Comparison of ENCODE assay signal across 8 mouse cellular contexts in the genomic region with DNA sequence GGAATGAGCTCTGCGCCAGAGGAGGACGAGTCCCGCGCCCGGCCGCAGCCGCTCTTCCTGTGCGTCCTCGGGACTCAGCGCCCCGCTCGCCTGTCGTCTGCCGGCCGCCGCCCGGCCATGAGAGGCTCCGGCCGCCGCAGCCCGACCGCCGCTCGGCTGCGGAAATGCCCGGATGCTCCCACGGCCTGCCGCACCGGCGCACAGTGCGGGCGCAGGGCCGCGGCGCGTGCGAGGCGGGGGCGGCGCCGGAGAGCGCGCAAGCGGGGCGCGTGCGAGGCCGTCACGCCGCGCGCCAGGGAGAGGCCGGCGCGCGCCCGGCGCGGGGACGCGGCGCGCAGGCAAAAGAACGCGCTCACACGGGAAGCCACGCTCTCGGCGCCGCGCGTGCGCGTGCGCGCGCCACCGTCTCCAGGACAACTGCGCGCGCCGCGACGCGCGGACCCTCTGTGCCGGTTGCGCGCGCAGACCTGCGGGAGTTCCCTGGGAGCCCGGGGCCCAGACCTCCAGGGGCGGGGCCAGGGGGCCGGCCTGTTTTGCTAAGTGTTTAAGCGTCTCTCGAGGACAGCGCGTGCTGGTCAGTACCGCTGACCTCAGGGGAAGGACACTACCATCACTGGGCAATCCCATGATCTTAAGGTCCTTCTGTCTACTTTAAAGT. TPM values are rescaled to one million over a fixed set of nuclear protein-coding genes. Genes with fewer than 3 reads are reported as not detected.
DNase-seq lines count a peak whose midpoint lies in the region; ATAC-seq lines count a peak whose summit lies in the region.

A gene (minus strand): TSS at position 174 of the 658 bp plus-strand sequence.

- H3K36me3 ChIP-seq in intestine, embryonic 16.5 days (ENCODE audit: control insufficient read depth, insufficient read depth, low read length): no peaks in the 10 kb centered on the region
- no peaks in the 10 kb centered on the region for H3K36me3 ChIP-seq in midbrain, embryonic 10.5 days

- H3K4me2 ChIP-seq in intestine, embryonic 16.5 days (ENCODE audit: low read depth, low read length): peak within 1 kb of the TSS; percentile 100

- no peaks in the 10 kb centered on the region for H3K9me3 ChIP-seq in intestine, embryonic 16.5 days (ENCODE audit: control insufficient read depth, low read length)
- H3K9me3 ChIP-seq in midbrain, embryonic 10.5 days (replicated peaks): no peaks in the 10 kb centered on the region

- 0 out of 2 replicates have a peak, but pooled peaks cover 4% of the 10 kb centered on the region for H3K4me1 ChIP-seq in intestine, embryonic 16.5 days (ENCODE audit: control insufficient read depth, insufficient read depth, low read length)
- H3K4me1 ChIP-seq in midbrain, embryonic 10.5 days: peaks cover 31% of the 10 kb centered on the region

- peak; percentile 95 for DNase-seq in adrenal gland, adult 2 months
- DNase-seq in embryo, embryonic 10 days (ENCODE audit: low spot score): peak; percentile 91
- DNase-seq in gastrocnemius, postnatal 36 days: peak; percentile 77 to 86
- peak; percentile 82 to 90 for DNase-seq in left cerebral cortex, postnatal 36 days (ENCODE audit: low spot score in 2 of 2)
- peak; percentile 91 for DNase-seq in midbrain, embryonic 10.5 days (ENCODE audit: low spot score)
- peak; percentile 84 for DNase-seq in right cerebral cortex, postnatal 36 days (ENCODE audit: low spot score in 2 of 2)

- no peaks in the 10 kb centered on the region for H3K27me3 ChIP-seq in intestine, embryonic 16.5 days (replicated peaks; ENCODE audit: control insufficient read depth, insufficient read depth, low read length)
- peaks cover 20% of the 10 kb centered on the region for H3K27me3 ChIP-seq in midbrain, embryonic 10.5 days (ENCODE audit: low read depth, poor library complexity, severe bottlenecking)

- intact Hi-C loops in gastrocnemius, postnatal 36 days (cut with DNase I): no loop called here
- intact Hi-C loops in left cerebral cortex, postnatal 36 days (cut with DNase I): no loop called here

- no peak within 1 kb of the TSS for H3K27ac ChIP-seq in intestine, embryonic 16.5 days (ENCODE audit: low read length)
- peak within 1 kb of the TSS; percentile 89 for H3K27ac ChIP-seq in midbrain, embryonic 10.5 days (replicated peaks)

- peak within 1 kb of the TSS; percentile 79 for H3K9ac ChIP-seq in intestine, embryonic 16.5 days (ENCODE audit: low read depth, low read length)

- peak within 1 kb of the TSS; percentile 80 for H3K4me3 ChIP-seq in intestine, embryonic 16.5 days (ENCODE audit: low read length)
- peak within 1 kb of the TSS; percentile 71 for H3K4me3 ChIP-seq in midbrain, embryonic 10.5 days

- WGBS in intestine, embryonic 16.5 days: under 1% methylated on average over 87 of the region's 99 CpGs
- under 1% methylated on average over 87 of the region's 99 CpGs for WGBS in midbrain, embryonic 10.5 days

- peak; percentile 94 for ATAC-seq in intestine, embryonic 16.5 days
- ATAC-seq in erythroid progenitor cell, adult 5-6 weeks (replicated peaks; ENCODE audit: low FRiP score, poor library complexity, severe bottlenecking): no peak

RNA-seq across cellular contexts. Expression of the gene that starts here (rescaled TPM):
- total RNA-seq in adrenal gland, adult 2 months (2021): 10 to 100 TPM; 15.0 to 15.9 TPM
- 0.81 and 1.5 TPM in 2 replicates for polyA plus RNA-seq in adrenal gland, adult 2 months (2012; rRNA removed)
- total RNA-seq in gastrocnemius, postnatal 36 days (2021): 1 to 10 TPM; 2.6 to 2.7 TPM
- polyA plus RNA-seq in intestine, embryonic 16.5 days (2015; fragmentation: Nextera tagmentation; extraction: Ambion mirVana): 2.3 TPM in 2 replicates
- 100 to 1,000 TPM; 189 to 204 TPM for total RNA-seq in left cerebral cortex, postnatal 36 days (2021)
- 8.6 and 9.0 TPM in 2 replicates for polyA plus RNA-seq in midbrain, embryonic 10.5 days (2016; fragmentation: Nextera tagmentation; extraction: Ambion mirVana)
- 4.7 and 10.5 TPM in 2 replicates for total RNA-seq in erythroid progenitor cell, adult 5-6 weeks (2015; ENCODE audit: low replicate concordance)
- total RNA-seq in erythroid progenitor cell, adult 5-6 weeks (2017; ENCODE audit: low replicate concordance): 1.7 and 4.2 TPM in 2 replicates

Comparison
In these comparisons a context has a peak if more than half of its experiments do, and no peak if none do; other contexts are left out.
1. RNA of the gene that starts here (total RNA-seq): 189 to 204 TPM in left cerebral cortex, postnatal 36 days; 15.0 to 15.9 TPM in adrenal gland, adult 2 months, 1.7 to 10.5 TPM in erythroid progenitor cell, adult 5-6 weeks and 2.6 to 2.7 TPM in gastrocnemius, postnatal 36 days; every median in the first group is over 10 times any median in the second.
2. Peak in every context shown above with its lines, with median percentiles within 50 percentile points of each other: DNase-seq.